Mouse (Mus musculus): ENCODE data around the gene Gpr84. TPM values are rescaled to one million over a fixed set of nuclear protein-coding genes. Genes with fewer than 3 reads are reported as not detected.

Gpr84 gene
- polyA plus RNA-seq (2012; rRNA removed), result 0.08 and 0.22 TPM in 2 replicates

- no peak for DNase-seq
- Histone ChIP-seq H3K4me1 (ENCODE audit: control insufficient read depth, insufficient read depth, low read length) (peaks cover 11% of the 10 kb centered on the region), H3K4me3 (replicated peaks; ENCODE audit: extremely low read depth, low read depth, low read length) (no peak within 1 kb of the TSS)
- 29% methylated on average over 6 of the region's 6 CpGs for WGBS
- no peak for TF ChIP-seq CTCF (IDR thresholded peaks at IDR 0.05; ENCODE audit: insufficient read depth, low read length)
- TF ChIP-seq POLR2A (IDR thresholded peaks at IDR 0.05; ENCODE audit: borderline replicate concordance, extremely low read depth, low read depth, low read length), result no peak
Measured at GRCm38 (mm10) chr15:103310365-103310910, at the start of gene Gpr84. Gene Gpr84, minus strand, starts transcription at chr15:103310612.

- TF ChIP-seq CTCF (IDR thresholded peaks at IDR 0.05; ENCODE audit: insufficient read depth, low read length) (no peak), POLR2A (IDR thresholded peaks at IDR 0.05; ENCODE audit: borderline replicate concordance, extremely low read depth, low read depth, low read length) (no peak)
- 83% methylated on average over 5 of the region's 5 CpGs for WGBS
- Histone ChIP-seq H3K4me3 (replicated peaks; ENCODE audit: extremely low read depth, low read depth, low read length) (no peak overlapping the region), H3K4me1 (ENCODE audit: control insufficient read depth, insufficient read depth, low read length) (peaks cover 15% of the 10 kb centered on the region)
- no peak for DNase-seq
Measured at GRCm38 (mm10) chr15:103359869-103360602, 49.6 kb upstream of the Gpr84 start.

GRCm38 (mm10) chr15:103359122-103359510, 48.7 kb upstream of the Gpr84 start:
- TF ChIP-seq POLR2A (IDR thresholded peaks at IDR 0.05; ENCODE audit: borderline replicate concordance, extremely low read depth, low read depth, low read length) (no peak), CTCF (IDR thresholded peaks at IDR 0.05; ENCODE audit: insufficient read depth, low read length) (no peak)
- peaks cover 13% of the 10 kb centered on the region; the same call in 1 of the 2 replicates for H3K4me1 ChIP-seq (ENCODE audit: control insufficient read depth, insufficient read depth, low read length)
- DNase-seq, result no peak
- 48% methylated on average over 1 of the region's 1 CpGs for WGBS
- no peak overlapping the region for H3K4me3 ChIP-seq (replicated peaks; ENCODE audit: extremely low read depth, low read depth, low read length)

GRCm38 (mm10) chr15:103358278-103359121, 48.1 kb upstream of the Gpr84 start:
- peaks cover 13% of the 10 kb centered on the region; the same call in 1 of the 2 replicates for H3K4me1 ChIP-seq (ENCODE audit: control insufficient read depth, insufficient read depth, low read length)
- DNase-seq, result no peak
- no peak overlapping the region for H3K4me3 ChIP-seq (replicated peaks; ENCODE audit: extremely low read depth, low read depth, low read length)
- TF ChIP-seq POLR2A (IDR thresholded peaks at IDR 0.05; ENCODE audit: borderline replicate concordance, extremely low read depth, low read depth, low read length), result no peak
- TF ChIP-seq CTCF (IDR thresholded peaks at IDR 0.05; ENCODE audit: insufficient read depth, low read length), result no peak
- 22% methylated on average over 4 of the region's 4 CpGs for WGBS

- 44% methylated on average over 4 of the region's 4 CpGs for WGBS
- Histone ChIP-seq H3K4me1 (ENCODE audit: control insufficient read depth, insufficient read depth, low read length) (peaks cover 13% of the 10 kb centered on the region; the same call in 1 of the 2 replicates), H3K4me3 (replicated peaks; ENCODE audit: extremely low read depth, low read depth, low read length) (no peak overlapping the region)
- no peak for DNase-seq
- no peak for TF ChIP-seq CTCF (IDR thresholded peaks at IDR 0.05; ENCODE audit: insufficient read depth, low read length)
- TF ChIP-seq POLR2A (IDR thresholded peaks at IDR 0.05; ENCODE audit: borderline replicate concordance, extremely low read depth, low read depth, low read length), result no peak
Measured at GRCm38 (mm10) chr15:103357817-103358216, 47.4 kb upstream of the Gpr84 start.

- WGBS, result 83% methylated on average over 4 of the region's 4 CpGs
- no peak for DNase-seq
- Histone ChIP-seq H3K4me3 (replicated peaks; ENCODE audit: extremely low read depth, low read depth, low read length) (no peak overlapping the region), H3K4me1 (ENCODE audit: control insufficient read depth, insufficient read depth, low read length) (peaks cover 6% of the 10 kb centered on the region; the same call in 1 of the 2 replicates)
- no peak for TF ChIP-seq POLR2A (IDR thresholded peaks at IDR 0.05; ENCODE audit: borderline replicate concordance, extremely low read depth, low read depth, low read length)
- no peak for TF ChIP-seq CTCF (IDR thresholded peaks at IDR 0.05; ENCODE audit: insufficient read depth, low read length)
Measured at GRCm38 (mm10) chr15:103356130-103356529, 45.7 kb upstream of the Gpr84 start.

- 56% methylated on average over 4 of the region's 4 CpGs for WGBS
- DNase-seq, result no peak
- Histone ChIP-seq H3K4me3 (replicated peaks; ENCODE audit: extremely low read depth, low read depth, low read length) (no peak overlapping the region), H3K4me1 (ENCODE audit: control insufficient read depth, insufficient read depth, low read length) (peaks cover 6% of the 10 kb centered on the region; the same call in 1 of the 2 replicates)
- no peak for TF ChIP-seq POLR2A (IDR thresholded peaks at IDR 0.05; ENCODE audit: borderline replicate concordance, extremely low read depth, low read depth, low read length)
- no peak for TF ChIP-seq CTCF (IDR thresholded peaks at IDR 0.05; ENCODE audit: insufficient read depth, low read length)
Measured at GRCm38 (mm10) chr15:103355420-103355819, 45.0 kb upstream of the Gpr84 start.

GRCm38 (mm10) chr15:103354690-103355089, 44.3 kb upstream of the Gpr84 start:
- no peak for DNase-seq
- H3K4me1 ChIP-seq (ENCODE audit: control insufficient read depth, insufficient read depth, low read length), result peaks cover 6% of the 10 kb centered on the region; the same call in 1 of the 2 replicates
- H3K4me3 ChIP-seq (replicated peaks; ENCODE audit: extremely low read depth, low read depth, low read length), result no peak overlapping the region
- TF ChIP-seq POLR2A (IDR thresholded peaks at IDR 0.05; ENCODE audit: borderline replicate concordance, extremely low read depth, low read depth, low read length) (no peak), CTCF (IDR thresholded peaks at IDR 0.05; ENCODE audit: insufficient read depth, low read length) (no peak)
- 92% methylated on average over 2 of the region's 2 CpGs for WGBS
